ENCODE assay signal across 8 mouse cellular contexts in the genomic region with DNA sequence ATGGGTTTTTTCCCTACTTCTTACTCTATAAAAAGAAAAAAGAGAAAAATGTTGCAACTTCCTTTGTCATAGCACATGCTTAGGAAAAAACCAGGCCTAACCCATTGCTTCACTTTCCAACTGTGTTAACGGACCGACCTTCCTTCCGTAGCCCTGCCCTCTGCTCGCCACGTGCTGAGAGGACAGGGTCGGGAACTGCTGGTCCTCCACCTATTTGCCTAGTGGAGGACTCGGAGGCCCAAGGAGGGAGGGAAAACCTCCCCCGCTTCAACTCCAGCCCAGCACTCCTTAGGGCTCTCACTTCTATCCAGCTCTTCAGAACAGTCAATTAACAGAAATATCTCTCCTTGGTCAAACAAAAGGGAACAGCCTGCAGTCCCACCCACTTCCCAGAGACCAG. TPM values are rescaled to one million over a fixed set of nuclear protein-coding genes. Genes with fewer than 3 reads are reported as not detected.
A peak's percentile ranks its signal among the peaks of the same experiment; 100 is the strongest.
DNase-seq lines count a peak whose midpoint lies in the region; ATAC-seq lines count a peak whose summit lies in the region.

No protein-coding gene starts in this region.

- no peak overlapping the region for H3K4me3 ChIP-seq in intestine, embryonic 16.5 days (ENCODE audit: low read length)
- no peak overlapping the region for H3K4me3 ChIP-seq in lung, embryonic 16.5 days (ENCODE audit: low read length)

- H3K4me2 ChIP-seq in intestine, embryonic 16.5 days (ENCODE audit: low read depth, low read length), result no peak overlapping the region
- peak overlapping the region; percentile 18; the same call in 1 of the 2 replicates for H3K4me2 ChIP-seq in lung, embryonic 16.5 days (ENCODE audit: low read depth, low read length)

- peak; percentile 72 to 90 for DNase-seq in adrenal gland, adult (ENCODE audit: inconsistent age in 2 of 2, low spot score in 1 of 2)
- no peak for DNase-seq in adrenal gland, postnatal 4 days (ENCODE audit: low spot score in 2 of 2)
- no peak for DNase-seq in left cerebral cortex, adult 11 months (ENCODE audit: low spot score)
- no peak for DNase-seq in right cerebral cortex, postnatal 10 days (ENCODE audit: low spot score in 2 of 2)

- ATAC-seq in common myeloid progenitor, adult 5-6 weeks (replicated peaks; ENCODE audit: low read depth, poor library complexity, severe bottlenecking), result peak; percentile 73
- peak; percentile 81 for ATAC-seq in intestine, embryonic 16.5 days
- ATAC-seq in lung, embryonic 16.5 days (ENCODE audit: low read depth), result peak; percentile 59
- no peak for ATAC-seq in inflammation-experienced regulatory T-cells, adult 6 months

- 25% methylated on average over 8 of the region's 8 CpGs for WGBS in intestine, embryonic 16.5 days
- WGBS in lung, embryonic 16.5 days, result 18% methylated on average over 8 of the region's 8 CpGs

- no peaks in the 10 kb centered on the region for H3K9me3 ChIP-seq in intestine, embryonic 16.5 days (ENCODE audit: control insufficient read depth, low read length)
- H3K9me3 ChIP-seq in lung, embryonic 16.5 days (ENCODE audit: control insufficient read depth, low read length), result no peaks in the 10 kb centered on the region

- no peaks in the 10 kb centered on the region for H3K36me3 ChIP-seq in intestine, embryonic 16.5 days (ENCODE audit: control insufficient read depth, insufficient read depth, low read length)
- no peaks in the 10 kb centered on the region for H3K36me3 ChIP-seq in lung, embryonic 16.5 days (ENCODE audit: control insufficient read depth, insufficient read depth, low read length)

- peaks cover 78% of the 10 kb centered on the region for H3K4me1 ChIP-seq in intestine, embryonic 16.5 days (ENCODE audit: control insufficient read depth, insufficient read depth, low read length)
- H3K4me1 ChIP-seq in lung, embryonic 16.5 days (replicated peaks; ENCODE audit: control insufficient read depth, insufficient read depth, low read length), result peaks cover 92% of the 10 kb centered on the region

- no peak overlapping the region for H3K9ac ChIP-seq in intestine, embryonic 16.5 days (ENCODE audit: low read depth, low read length)
- no peak overlapping the region for H3K9ac ChIP-seq in lung, embryonic 16.5 days (ENCODE audit: low read length)

- no peaks in the 10 kb centered on the region for H3K27me3 ChIP-seq in intestine, embryonic 16.5 days (replicated peaks; ENCODE audit: control insufficient read depth, insufficient read depth, low read length)
- H3K27me3 ChIP-seq in lung, embryonic 16.5 days (ENCODE audit: control insufficient read depth, insufficient read depth, low read depth, low read length), result no peaks in the 10 kb centered on the region

- peak overlapping the region; percentile 75 for H3K27ac ChIP-seq in intestine, embryonic 16.5 days (ENCODE audit: low read length)
- peak overlapping the region; percentile 96 for H3K27ac ChIP-seq in lung, embryonic 16.5 days (ENCODE audit: low read length)

RNA-seq across cellular contexts. Expression of a gene that starts 13.3 kb away (rescaled TPM):
- 100 to 1,000 TPM; 152 to 160 TPM for total RNA-seq in adrenal gland, postnatal 4 days (2021)
- 124 and 128 TPM in 2 replicates for total RNA-seq in common myeloid progenitor, adult 5-6 weeks (2017)
- polyA plus RNA-seq in intestine, embryonic 16.5 days (2015; fragmentation: Nextera tagmentation; extraction: Ambion mirVana), result 13.1 and 23.5 TPM in 2 replicates
- 28.7 and 41.3 TPM in 2 replicates for polyA plus RNA-seq in lung, embryonic 16.5 days (2015; fragmentation: Nextera tagmentation; extraction: Ambion mirVana)
- polyA plus RNA-seq in inflammation-experienced regulatory T-cells, adult 6 months (2017; shearing (Covaris generic)), result 10 to 100 TPM in 1 of 3 experiments, 1 to 10 TPM in 2; 9.0 to 11.8 (median 9.8) TPM

RNA-seq across cellular contexts. Expression of a gene that starts 53.9 kb away (rescaled TPM):
- total RNA-seq in adrenal gland, postnatal 4 days (2021), result 1 to 10 TPM; 7.9 to 8.4 TPM
- 10.3 and 11.4 TPM in 2 replicates for total RNA-seq in common myeloid progenitor, adult 5-6 weeks (2017)
- 2.3 and 2.4 TPM in 2 replicates for polyA plus RNA-seq in intestine, embryonic 16.5 days (2015; fragmentation: Nextera tagmentation; extraction: Ambion mirVana)
- 4.4 and 4.5 TPM in 2 replicates for polyA plus RNA-seq in lung, embryonic 16.5 days (2015; fragmentation: Nextera tagmentation; extraction: Ambion mirVana)
- under 1 TPM in 1 of 3 experiments, not detected in 2; 0.26 TPM for polyA plus RNA-seq in inflammation-experienced regulatory T-cells, adult 6 months (2017; shearing (Covaris generic))

Comparison
In these comparisons a context has a peak if more than half of its experiments do, and no peak if none do; other contexts are left out.
1. DNase-seq: peak in adrenal gland, adult (2 of 2); none in adrenal gland, postnatal 4 days (0 of 2), left cerebral cortex, adult 11 months (single experiment) and right cerebral cortex, postnatal 10 days (0 of 2).